Mouse (Mus musculus) forebrain, postnatal 0 days (tissue): ENCODE data around the gene Cdiptos. TPM values are rescaled to one million over a fixed set of nuclear protein-coding genes. Genes with fewer than 3 reads are reported as not detected.
A peak's percentile ranks its signal among the peaks of the same experiment; 100 is the strongest.

ENCODE experiments used
- ATAC-seq: fragments of 200-750 bp; cut with Nextera tagmentation; 2 replicates; pipeline ENCODE4 v1.8.0; 2017; ENCODE audit warnings: mild to moderate bottlenecking, moderate library complexity
- DNase-seq: peaks from one replicate; pipeline ENCODE4 v3.0.0-alpha.2; 2015
- H3K27ac ChIP-seq: fragments of 300-500 bp; sonication (generic); 2 replicates; pipeline ENCODE4 v1.5.1; 2014; ENCODE audit warnings: low read depth, mild to moderate bottlenecking, antibody characterized with exemption, low read length, moderate library complexity, mixed read lengths
- H3K27me3 ChIP-seq: fragments of 300-500 bp; sonication (generic); 2 replicates; pipeline ENCODE4 v1.6.1; 2014; ENCODE audit warnings: mild to moderate bottlenecking, low read length, mixed read lengths; ENCODE audit not compliant: insufficient read depth
- H3K36me3 ChIP-seq: fragments of 300-500 bp; sonication (generic); 2 replicates; pipeline ENCODE4 v1.6.1; 2014; ENCODE audit warnings: mild to moderate bottlenecking, moderate library complexity; ENCODE audit not compliant: insufficient read depth
- H3K4me1 ChIP-seq: fragments of 300-500 bp; sonication (generic); 2 replicates; pipeline ENCODE4 v1.6.1; 2014; ENCODE audit warnings: antibody characterized with exemption; ENCODE audit not compliant: insufficient read depth
- H3K4me2 ChIP-seq: fragments of 300-500 bp; sonication (generic); 2 replicates; pipeline ENCODE4 v1.6.1; 2014; ENCODE audit warnings: low read depth, mild to moderate bottlenecking, moderate library complexity
- H3K4me3 ChIP-seq: fragments of 300-500 bp; sonication (generic); 2 replicates; pipeline ENCODE4 v1.5.1; 2014; ENCODE audit warnings: low read depth, low read length, mixed read lengths
- H3K9ac ChIP-seq: fragments of 300-500 bp; sonication (generic); 2 replicates; pipeline ENCODE4 v1.6.1; 2014; ENCODE audit warnings: mild to moderate bottlenecking
- H3K9me3 ChIP-seq: fragments of 300-500 bp; sonication (generic); 2 replicates; pipeline ENCODE4 v1.6.1; 2016; ENCODE audit warnings: low read length
- CTCF ChIP-seq: sonication (generic); IDR thresholded peaks from 2 replicates; pipeline ENCODE4 v1.5.1; 2016; ENCODE audit warnings: antibody characterized with exemption, control low read depth, low read depth
- WGBS: fragments of 180-500 bp; shearing (Covaris S2); extraction: QIAGEN DNeasy Blood & Tissue Kit; methylation state at CpG from one replicate; pipeline ENCODE4 v1.1.7; 2014; 5-methylcytosine and 5-hydroxymethylcytosine counted together
- polyA plus RNA-seq: library from polyadenylated mRNA; unstranded; fragments of >200 nt; fragmentation: Nextera tagmentation; extraction: Ambion mirVana; gene quantifications from 2 replicates; pipeline ENCODE4 v1.2.1, GENCODE M21; 2015
- total RNA-seq: library from RNA; depleted of rRNA; stranded (reverse); fragments of >200 nt; gene quantifications from 2 replicates; pipeline ENCODE4 v1.2.3, GENCODE M21; 2014

Gene Cdiptos
- total and polyA plus RNA-seq, 2 experiments from 2014 or later: 0.53 TPM; not detected in 1

DNA sequence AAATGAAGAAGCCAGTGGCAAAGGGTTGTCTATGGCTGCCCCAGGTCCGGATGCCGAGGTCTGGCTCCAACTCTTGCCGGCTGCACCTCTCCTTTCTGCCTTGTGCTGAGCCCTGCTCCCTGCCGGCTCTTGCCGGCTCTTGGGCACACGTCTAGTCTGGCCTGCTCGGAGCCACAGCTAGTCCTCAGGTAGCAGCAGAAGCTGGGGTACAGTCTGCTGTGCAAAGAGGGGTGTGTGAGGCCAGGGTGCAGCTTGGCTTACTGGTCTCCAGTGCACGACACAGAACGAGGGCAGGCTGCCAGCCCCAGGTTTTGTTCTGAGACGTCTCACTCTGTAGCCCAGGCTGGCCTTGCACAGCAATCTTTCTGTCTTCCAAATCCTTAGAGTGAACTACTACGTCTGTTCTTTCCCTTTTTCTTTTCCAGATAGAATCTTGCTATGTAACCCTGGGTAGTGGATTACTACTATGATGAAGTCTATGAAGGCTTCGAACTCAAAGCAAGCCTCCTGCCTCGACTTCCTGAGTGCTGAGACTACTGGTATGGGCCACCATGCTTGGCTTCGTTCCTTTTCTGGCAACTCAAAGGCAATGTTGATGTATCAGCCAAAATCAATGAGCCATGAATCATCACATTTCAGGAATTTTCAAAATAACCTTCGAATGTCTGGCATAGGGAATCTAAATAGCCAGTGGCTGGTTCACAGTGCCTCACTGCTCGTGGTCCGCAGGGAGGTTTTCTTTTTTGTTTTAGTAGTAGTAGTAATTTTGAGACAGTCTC, 33.6 kb upstream of the Cdiptos start:
- 77% methylated on average over 17 of the region's 17 CpGs for WGBS
- no peak overlapping the region for H3K4me2 ChIP-seq
- TF ChIP-seq CTCF: no peak
- H3K27me3 ChIP-seq: no peaks in the 10 kb centered on the region
- peaks cover 15% of the 10 kb centered on the region; the same call in 1 of the 2 replicates for H3K36me3 ChIP-seq
- 0 out of 2 replicates have a peak, but pooled peaks cover 4% of the 10 kb centered on the region for H3K4me1 ChIP-seq
- H3K9ac ChIP-seq: no peak overlapping the region
- no peak for DNase-seq
- H3K4me3 ChIP-seq: no peak overlapping the region
- ATAC-seq: no peak
- no peaks in the 10 kb centered on the region for H3K9me3 ChIP-seq
- 0 out of 2 replicates have a peak overlapping the region, but pooled peaks have one; percentile 69 for H3K27ac ChIP-seq

DNA sequence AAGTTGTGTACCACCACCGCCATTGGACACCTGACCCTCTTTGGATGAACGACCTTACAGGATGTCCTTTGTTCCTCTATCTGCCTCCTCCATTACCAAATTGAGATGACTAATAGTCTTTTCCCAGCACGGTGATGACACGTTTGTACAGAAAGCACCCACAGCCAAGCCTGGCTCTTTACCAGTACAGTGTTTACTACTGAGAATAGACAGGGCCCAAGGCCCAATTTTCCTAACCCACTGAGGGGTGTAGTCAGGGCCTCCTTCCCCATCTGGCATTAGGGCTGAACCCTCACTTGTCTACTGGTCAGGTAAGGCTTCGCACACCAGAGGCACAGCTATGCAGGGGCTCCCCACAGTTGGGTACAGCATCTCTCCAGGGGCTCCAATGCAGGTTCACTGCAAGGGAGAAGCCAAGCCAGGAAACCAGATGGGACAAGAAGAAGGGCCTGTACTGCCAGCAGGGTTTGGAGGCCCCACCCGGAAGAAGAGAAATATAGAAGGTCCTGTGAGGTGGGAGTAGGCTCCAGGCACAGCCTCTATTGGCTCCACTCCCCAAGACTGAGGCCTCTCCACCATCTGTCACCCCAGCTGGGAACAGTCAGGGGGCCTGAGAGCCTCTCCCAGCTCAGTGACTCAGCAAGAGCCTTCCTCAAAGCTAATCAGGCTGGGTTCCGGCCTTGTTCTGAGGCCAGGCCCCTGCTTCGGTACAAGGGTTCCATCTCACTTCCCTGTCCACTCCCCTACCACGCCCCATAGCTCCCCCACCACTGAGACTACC, 32.5 kb upstream of the Cdiptos start:
- 0 out of 2 replicates have a peak, but pooled peaks cover 4% of the 10 kb centered on the region for H3K4me1 ChIP-seq
- 50% methylated on average over 9 of the region's 9 CpGs for WGBS
- H3K9me3 ChIP-seq: no peaks in the 10 kb centered on the region
- H3K36me3 ChIP-seq: peaks cover 8% of the 10 kb centered on the region; the same call in 1 of the 2 replicates
- ATAC-seq (peak; percentile 87), DNase-seq (peak; percentile 71)
- H3K27ac ChIP-seq: peak overlapping the region; percentile 69
- no peaks in the 10 kb centered on the region for H3K27me3 ChIP-seq
- TF ChIP-seq CTCF: no peak
- H3K4me3 ChIP-seq: no peak overlapping the region
- H3K9ac ChIP-seq: peak overlapping the region; percentile 10; the same call in 1 of the 2 replicates
- no peak overlapping the region for H3K4me2 ChIP-seq

DNA sequence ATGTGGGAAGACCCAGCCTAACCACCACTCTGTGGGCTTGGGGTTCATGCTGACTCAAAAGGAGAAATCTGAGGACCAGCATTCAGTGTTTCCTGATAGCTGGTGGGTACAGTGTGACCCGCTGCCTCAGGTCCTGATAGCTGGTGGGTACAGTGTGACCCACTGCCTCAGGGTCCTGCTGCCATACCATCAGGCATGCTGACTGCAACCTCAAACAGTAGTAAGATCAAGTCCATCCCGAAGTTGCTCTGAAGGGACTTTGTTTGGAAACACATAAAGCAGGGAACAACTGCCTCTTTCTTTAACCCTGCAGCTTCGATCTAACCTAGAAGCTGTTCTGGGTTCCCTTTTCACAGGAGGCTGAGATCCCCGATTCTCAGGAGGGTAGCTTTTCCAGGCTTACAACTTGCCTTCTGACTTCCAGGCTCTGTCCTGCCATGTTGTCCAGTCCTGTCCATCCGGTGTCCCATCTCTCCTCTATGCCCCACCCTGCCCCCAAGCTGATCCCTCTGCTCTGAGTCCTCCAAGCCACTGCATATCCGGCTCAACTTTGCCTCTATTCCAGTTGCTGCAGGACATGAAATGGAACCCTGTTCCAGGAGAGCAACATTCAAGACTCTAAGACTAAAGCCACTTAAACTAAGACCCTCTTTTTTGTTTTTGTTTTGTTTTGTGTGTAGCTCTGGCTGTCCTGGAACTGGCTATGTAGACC, 31.6 kb upstream of the Cdiptos start:
- DNase-seq (no peak), ATAC-seq (no peak)
- H3K4me3 ChIP-seq: no peak overlapping the region
- H3K27me3 ChIP-seq: no peaks in the 10 kb centered on the region
- no peaks in the 10 kb centered on the region for H3K36me3 ChIP-seq
- H3K9me3 ChIP-seq: no peaks in the 10 kb centered on the region
- no peak overlapping the region for H3K4me2 ChIP-seq
- 84% methylated on average over 6 of the region's 6 CpGs for WGBS
- no peak for TF ChIP-seq CTCF
- H3K27ac ChIP-seq: no peak overlapping the region
- 0 out of 2 replicates have a peak, but pooled peaks cover 4% of the 10 kb centered on the region for H3K4me1 ChIP-seq
- H3K9ac ChIP-seq: no peak overlapping the region

DNA sequence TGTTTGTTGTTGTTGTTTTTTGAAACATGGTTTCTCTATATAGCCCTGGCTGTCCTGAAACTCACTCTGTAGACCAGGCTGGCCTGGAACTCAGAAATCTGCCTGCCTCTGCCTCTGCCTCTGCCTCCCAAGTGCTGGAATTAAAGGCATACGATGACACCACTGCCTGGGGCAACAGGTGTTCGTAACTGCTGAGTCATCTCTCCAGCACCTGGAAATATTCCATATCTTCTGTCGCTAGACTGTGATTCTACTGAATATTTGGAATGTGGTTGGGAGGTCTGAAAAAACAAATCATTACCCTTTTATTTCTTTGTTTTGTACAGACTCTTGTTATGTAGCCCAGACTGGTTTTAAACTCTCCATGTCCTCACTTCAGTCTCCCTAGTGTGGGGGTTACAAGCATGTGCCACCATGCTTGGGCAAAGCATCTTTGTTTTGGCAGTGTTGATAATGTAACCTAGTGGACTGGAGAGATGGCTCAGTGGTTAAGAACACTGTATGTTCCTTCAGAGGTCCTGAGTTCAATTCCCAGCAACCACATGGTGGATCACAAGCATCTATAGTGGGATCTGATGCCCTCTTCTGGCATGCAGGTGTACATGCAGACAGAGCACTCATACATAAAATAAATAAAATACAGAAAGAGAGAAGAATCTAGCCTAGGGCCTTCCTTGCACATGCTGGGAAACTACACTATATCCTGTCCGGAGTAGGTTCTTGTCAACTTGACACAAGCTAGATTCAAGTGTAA, 28.4 kb upstream of the Cdiptos start:
- H3K9ac ChIP-seq: no peak overlapping the region
- H3K9me3 ChIP-seq: no peaks in the 10 kb centered on the region
- TF ChIP-seq CTCF: peak; percentile 17; the same call in 1 of the 2 replicates
- H3K36me3 ChIP-seq: no peaks in the 10 kb centered on the region
- H3K4me1 ChIP-seq: 0 out of 2 replicates have a peak, but pooled peaks cover 4% of the 10 kb centered on the region
- no peak overlapping the region for H3K4me2 ChIP-seq
- no peak for DNase-seq
- no peaks in the 10 kb centered on the region for H3K27me3 ChIP-seq
- no peak for ATAC-seq
- H3K27ac ChIP-seq: no peak overlapping the region
- no peak overlapping the region for H3K4me3 ChIP-seq
- WGBS: 80% methylated on average over 4 of the region's 4 CpGs

DNA sequence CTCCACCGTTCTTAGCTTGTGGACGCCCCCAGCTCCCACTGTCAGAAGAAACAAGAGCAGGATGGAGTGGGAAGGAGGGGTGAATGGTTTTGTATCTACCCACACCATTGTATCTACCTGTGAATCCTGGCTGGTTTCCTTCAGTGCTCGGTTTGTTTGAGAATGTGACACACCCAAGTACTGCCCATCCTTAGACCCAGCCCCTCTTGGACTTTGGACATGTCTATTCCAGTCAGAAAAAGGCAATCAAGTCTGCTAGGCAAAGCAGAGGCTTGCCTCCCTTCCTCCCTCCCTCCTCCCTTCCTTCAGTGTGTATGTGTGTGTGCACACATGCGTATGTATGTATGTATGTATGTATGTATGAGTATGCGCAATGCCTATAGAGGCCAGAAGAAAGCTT, 27.7 kb upstream of the Cdiptos start:
- Histone ChIP-seq H3K4me2 (no peak overlapping the region), H3K27me3 (no peaks in the 10 kb centered on the region), H3K4me3 (no peak overlapping the region), H3K4me1 (no peaks in the 10 kb centered on the region), H3K9ac (no peak overlapping the region), H3K36me3 (no peaks in the 10 kb centered on the region), H3K27ac (no peak overlapping the region), H3K9me3 (no peaks in the 10 kb centered on the region)
- DNase-seq (no peak), ATAC-seq (no peak)
- WGBS: 90% methylated on average over 5 of the region's 5 CpGs
- no peak for TF ChIP-seq CTCF

DNA sequence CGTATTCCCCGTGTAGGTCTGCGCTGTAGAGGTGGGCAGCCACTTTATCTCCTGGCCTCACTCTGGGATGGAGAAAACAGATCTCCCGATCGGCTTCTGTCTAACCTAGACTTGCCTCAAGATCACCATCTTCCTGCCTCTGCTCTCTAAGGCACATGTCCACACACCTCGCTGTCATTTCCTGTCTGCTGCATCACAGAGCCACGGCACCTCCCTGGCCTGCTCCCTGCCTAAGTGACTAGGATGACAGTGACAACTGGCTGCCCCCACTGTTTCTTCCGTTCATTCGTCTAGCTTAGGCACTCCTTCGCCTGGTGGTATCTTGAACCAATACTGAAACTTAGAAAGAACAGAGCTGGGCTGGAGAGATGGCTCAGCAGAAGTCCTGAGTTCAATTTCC, 23.7 kb upstream of the Cdiptos start:
- Histone ChIP-seq H3K36me3 (no peaks in the 10 kb centered on the region), H3K27ac (no peak overlapping the region), H3K9ac (no peak overlapping the region), H3K4me1 (no peaks in the 10 kb centered on the region), H3K9me3 (no peaks in the 10 kb centered on the region), H3K4me2 (no peak overlapping the region), H3K4me3 (no peak overlapping the region), H3K27me3 (no peaks in the 10 kb centered on the region)
- 87% methylated on average over 10 of the region's 10 CpGs for WGBS
- DNase-seq: no peak
- no peak for ATAC-seq
- TF ChIP-seq CTCF: no peak
